Mouse (Mus musculus) heart, postnatal 0 days (tissue): ENCODE measurements at regions not wholly inside any gene's neighbourhood (a gene's known extent, or its start where the extent isn't known, plus 50 kb on each side); places are given as distances from the start of the nearest gene placed in this dataset.

Experiments
- CTCF ChIP-seq: IDR thresholded peaks from 2 replicates; pipeline ENCODE4 v1.5.1; 2016; ENCODE audit warnings: antibody characterized with exemption, control low read depth, low read depth
- EP300 ChIP-seq: IDR thresholded peaks from 2 replicates; pipeline ENCODE4 v1.6.1; 2016; ENCODE audit warnings: antibody characterized with exemption, low read depth

DNA sequence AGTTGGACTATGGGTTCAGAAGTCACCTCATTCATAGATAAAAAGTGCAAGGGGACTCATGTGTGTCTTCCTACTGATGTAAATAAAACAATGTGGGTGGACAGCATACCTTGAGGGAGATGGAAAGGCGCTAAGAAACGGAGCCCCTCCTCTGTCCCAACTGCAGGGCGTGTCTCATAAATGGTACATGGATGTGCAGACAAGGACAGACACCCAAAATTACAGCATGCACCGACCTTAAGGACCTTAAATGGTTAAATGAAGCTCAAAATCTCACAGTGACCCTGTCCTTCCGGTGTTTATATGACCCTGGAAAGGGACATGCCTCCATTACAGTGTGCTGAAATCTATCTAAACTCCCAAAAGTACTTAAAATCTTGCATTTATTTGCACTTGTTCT, 106.5 kb upstream of the Sgk1 start:
- TF ChIP-seq EP300 (no peak), CTCF (no peak)
